ENCODE assay signal across 14 mouse cellular contexts in genomic region chr10:115241082-115241595, GRCm38 (mm10). TPM values are rescaled to one million over a fixed set of nuclear protein-coding genes. Genes with fewer than 3 reads are reported as not detected.
DNase-seq lines count a peak whose midpoint lies in the region; ATAC-seq and TF ChIP-seq lines count a peak whose summit lies in the region.
"Had no signal": no experiment of that assay in that cellular context is flagged by ENCODE, and none has a peak within 500 bp of the region (broad histone marks: within the 10 kb centered on the region; RNA-seq: fewer than 3 reads in every experiment).

No protein-coding gene starts in this region.

- no peak overlapping the region for H3K4me3 ChIP-seq in midbrain, postnatal 0 days (ENCODE audit: low read depth, low read length)
- H3K4me3 ChIP-seq in midbrain, embryonic 15.5 days: no peak overlapping the region
- H3K4me3 ChIP-seq: forebrain, embryonic 13.5 days; hindbrain, embryonic 12.5 days; midbrain, embryonic 10.5 days; neural tube, embryonic 12.5 days; stomach, embryonic 15.5 days had no signal

- H3K9me3 ChIP-seq in midbrain, postnatal 0 days (ENCODE audit: low read length): no peaks in the 10 kb centered on the region
- H3K9me3 ChIP-seq in midbrain, embryonic 15.5 days: no peaks in the 10 kb centered on the region
- H3K9me3 ChIP-seq: forebrain, embryonic 13.5 days; hindbrain, embryonic 12.5 days; midbrain, embryonic 10.5 days; neural tube, embryonic 12.5 days; stomach, embryonic 15.5 days had no signal

- peaks cover 14% of the 10 kb centered on the region for H3K36me3 ChIP-seq in midbrain, postnatal 0 days (ENCODE audit: insufficient read depth, low read length)
- peaks cover 21% of the 10 kb centered on the region for H3K36me3 ChIP-seq in midbrain, embryonic 15.5 days (replicated peaks)

- 79% methylated on average over 8 of the region's 8 CpGs for WGBS in midbrain, postnatal 0 days
- 87% methylated on average over 8 of the region's 8 CpGs for WGBS in midbrain, embryonic 15.5 days

- H3K4me1 ChIP-seq in midbrain, postnatal 0 days (ENCODE audit: insufficient read depth, low read length): no peaks in the 10 kb centered on the region
- H3K4me1 ChIP-seq in midbrain, embryonic 15.5 days: no peaks in the 10 kb centered on the region
- H3K4me1 ChIP-seq: forebrain, embryonic 13.5 days; midbrain, embryonic 10.5 days; neural tube, embryonic 12.5 days; stomach, embryonic 15.5 days had no signal

- H3K27me3 ChIP-seq in midbrain, postnatal 0 days (ENCODE audit: insufficient read depth, low read length): no peaks in the 10 kb centered on the region
- no peaks in the 10 kb centered on the region for H3K27me3 ChIP-seq in midbrain, embryonic 15.5 days (replicated peaks)
- H3K27me3 ChIP-seq: forebrain, embryonic 13.5 days; hindbrain, embryonic 12.5 days; neural tube, embryonic 12.5 days; stomach, embryonic 15.5 days had no signal

- ATAC-seq in midbrain, postnatal 0 days (ENCODE audit: low FRiP score): no peak
- ATAC-seq in midbrain, embryonic 15.5 days (replicated peaks): no peak
- no peak for ATAC-seq in erythroid progenitor cell, adult 5-6 weeks (replicated peaks; ENCODE audit: low FRiP score, poor library complexity, severe bottlenecking)
- ATAC-seq: forebrain, embryonic 13.5 days had no signal

- H3K27ac ChIP-seq in midbrain, postnatal 0 days (ENCODE audit: low read depth, low read length): no peak overlapping the region
- no peak overlapping the region for H3K27ac ChIP-seq in midbrain, embryonic 15.5 days
- H3K27ac ChIP-seq: forebrain, embryonic 13.5 days; hindbrain, embryonic 12.5 days; midbrain, embryonic 10.5 days; neural tube, embryonic 12.5 days; stomach, embryonic 15.5 days had no signal

- DNase-seq in kidney, adult 9 months: peak; percentile 28
- no peak for DNase-seq in kidney, adult 18-20 months
- DNase-seq in midbrain, postnatal 0 days (ENCODE audit: low spot score): no peak
- peak; percentile 45 for DNase-seq in adipocyte (ENCODE audit: low spot score)
- no peak for DNase-seq in urinary bladder, postnatal 25 days (ENCODE audit: low spot score)
- DNase-seq: layer of hippocampus, adult 9-11 months had no signal

- H3K4me2 ChIP-seq in midbrain, postnatal 0 days (ENCODE audit: low read depth, low read length, poor library complexity, severe bottlenecking): no peak overlapping the region
- no peak overlapping the region for H3K4me2 ChIP-seq in midbrain, embryonic 15.5 days
- H3K4me2 ChIP-seq: forebrain, embryonic 13.5 days; hindbrain, embryonic 12.5 days; neural tube, embryonic 12.5 days; stomach, embryonic 15.5 days had no signal

- peak; percentile 38 for TF ChIP-seq CTCF in midbrain, postnatal 0 days (IDR thresholded peaks at IDR 0.05)

- H3K9ac ChIP-seq in midbrain, postnatal 0 days (replicated peaks; ENCODE audit: low read length, poor library complexity, severe bottlenecking): no peak overlapping the region
- no peak overlapping the region for H3K9ac ChIP-seq in midbrain, embryonic 15.5 days
- H3K9ac ChIP-seq: forebrain, embryonic 13.5 days; hindbrain, embryonic 12.5 days; neural tube, embryonic 12.5 days; stomach, embryonic 15.5 days had no signal

RNA-seq across cellular contexts. Expression of gene Tbc1d15, which starts 10.1 kb away (rescaled TPM):
- 6.5 and 11.0 TPM in 2 replicates for total RNA-seq in midbrain, postnatal 0 days (2014; rRNA removed)
- polyA plus RNA-seq in midbrain, postnatal 0 days (2015; fragmentation: Nextera tagmentation; extraction: Ambion mirVana): 27.2 and 28.3 TPM in 2 replicates
- 33.4 and 34.7 TPM in 2 replicates for polyA plus RNA-seq in midbrain, embryonic 15.5 days (2015; fragmentation: Nextera tagmentation; extraction: Ambion mirVana)
- 38.1 and 41.4 TPM in 2 replicates for total RNA-seq in erythroid progenitor cell, adult 5-6 weeks (2015; ENCODE audit: low replicate concordance)
- total RNA-seq in erythroid progenitor cell, adult 5-6 weeks (2017; ENCODE audit: low replicate concordance): 38.0 and 49.1 TPM in 2 replicates

RNA-seq across cellular contexts. Expression of gene Tph2, which starts 56.3 kb away (rescaled TPM):
- 9.0 and 16.7 TPM in 2 replicates for total RNA-seq in midbrain, postnatal 0 days (2014; rRNA removed)
- polyA plus RNA-seq in midbrain, postnatal 0 days (2015; fragmentation: Nextera tagmentation; extraction: Ambion mirVana): 7.5 and 9.1 TPM in 2 replicates
- polyA plus RNA-seq in midbrain, embryonic 15.5 days (2015; fragmentation: Nextera tagmentation; extraction: Ambion mirVana): 4.6 and 7.3 TPM in 2 replicates
- total RNA-seq in erythroid progenitor cell, adult 5-6 weeks (2015; ENCODE audit: low replicate concordance): not detected in 2 replicates
- total RNA-seq in erythroid progenitor cell, adult 5-6 weeks (2017; ENCODE audit: low replicate concordance): not detected in 2 replicates
- total RNA-seq: common myeloid progenitor, adult 5-6 weeks had no signal

Comparison
In these comparisons a context has a peak if more than half of its experiments do, and no peak if none do; other contexts are left out.
1. DNase-seq: peak in kidney, adult 9 months (single experiment) and adipocyte (single experiment); none in kidney, adult 18-20 months (single experiment), midbrain, postnatal 0 days (single experiment) and urinary bladder, postnatal 25 days (single experiment).